Mouse (Mus musculus) megakaryocyte progenitor cell, adult 5-6 weeks (primary cell): Measurements from ENCODE around the gene Olfr857. TPM values are rescaled to one million over a fixed set of nuclear protein-coding genes. Genes with fewer than 3 reads are reported as not detected.
"Not testable (repeated sequence)": the region's sequence is repeated elsewhere in the genome, so short reads cannot be mapped to it uniquely, and the experiment has no call there.

ENCODE experiments used
- ATAC-seq: replicated peaks from 2 replicates; pipeline ENCODE4 v1.8.0; 2016; ENCODE audit warnings: mild to moderate bottlenecking, moderate TSS enrichment, inconsistent platforms; ENCODE audit not compliant: poor library complexity
- total RNA-seq, 2 experiments: library from RNA; stranded (forward) in 1 of 2; stranded (reverse) in 1 of 2; fragments of 157-497, 149-512 nt in 1 of 2; fragments of 200-1000 nt in 1 of 2; gene quantifications; 2 replicates each; pipeline versions ENCODE4 v1.2.3 to v1.2.4; 2015 to 2017

The Olfr857 gene
- total RNA-seq (2015) (not detected in 2 replicates), total RNA-seq (2017) (not detected in 2 replicates)

GRCm38 (mm10) chr9:19709133-19709532 lies at the start of gene Olfr857:
Gene Olfr857, plus strand, starts transcription at chr9:19709433.
- no peak for ATAC-seq

- no peak for ATAC-seq
These were observed 19.0 kb upstream of the Olfr857 start for GRCm38 (mm10) chr9:19690281-19690680.

- no peak for ATAC-seq
These were observed 17.8 kb upstream of the Olfr857 start for GRCm38 (mm10) chr9:19691426-19691825.

GRCm38 (mm10) chr9:19692430-19692829 lies 16.8 kb upstream of the Olfr857 start:
- ATAC-seq = no peak

- ATAC-seq = not testable (repeated sequence)
These were observed 14.9 kb upstream of the Olfr857 start for GRCm38 (mm10) chr9:19694285-19694684.

GRCm38 (mm10) chr9:19694898-19695379 lies 14.3 kb upstream of the Olfr857 start:
- not testable (repeated sequence) for ATAC-seq

GRCm38 (mm10) chr9:19704546-19704945 lies 4.7 kb upstream of the Olfr857 start:
- not testable (repeated sequence) for ATAC-seq

Other genes with a start within 250 kb of the Olfr857 start
- not detected in 2 replicates for gene Olfr850, start 231.2 kb upstream of the Olfr857 start, total RNA-seq (2015)
- gene Olfr850, start 231.2 kb upstream of the Olfr857 start, total RNA-seq (2017) = not detected in 2 replicates
- gene Olfr851, start 216.1 kb upstream of the Olfr857 start, total RNA-seq (2015) = not detected in 2 replicates
- gene Olfr851, start 216.1 kb upstream of the Olfr857 start, total RNA-seq (2017) = not detected in 2 replicates
- not detected in 2 replicates for gene Olfr853, start 168.4 kb upstream of the Olfr857 start, total RNA-seq (2015)
- gene Olfr853, start 168.4 kb upstream of the Olfr857 start, total RNA-seq (2017) = not detected in 2 replicates
- not detected in 2 replicates for gene Olfr854, start 142.1 kb upstream of the Olfr857 start, total RNA-seq (2015)
- not detected in 2 replicates for gene Olfr854, start 142.1 kb upstream of the Olfr857 start, total RNA-seq (2017)
- not detected in 2 replicates for gene Olfr855, start 126.8 kb upstream of the Olfr857 start, total RNA-seq (2015)
- gene Olfr855, start 126.8 kb upstream of the Olfr857 start, total RNA-seq (2017) = not detected in 2 replicates
- gene Zfp317, start 87.3 kb upstream of the Olfr857 start, total RNA-seq (2015) = 13.5 and 17.7 TPM in 2 replicates
- 19.2 and 20.8 TPM in 2 replicates for gene Zfp317, start 87.3 kb upstream of the Olfr857 start, total RNA-seq (2017)
- gene Olfr58, start 70.8 kb downstream of the Olfr857 start, total RNA-seq (2015) = not detected in 2 replicates
- not detected in 2 replicates for gene Olfr58, start 70.8 kb downstream of the Olfr857 start, total RNA-seq (2017)
- gene Olfr859, start 95.5 kb downstream of the Olfr857 start, total RNA-seq (2015) = not detected in 2 replicates
- not detected in 2 replicates for gene Olfr859, start 95.5 kb downstream of the Olfr857 start, total RNA-seq (2017)
- gene Olfr860, start 140.3 kb downstream of the Olfr857 start, total RNA-seq (2015) = not detected in 2 replicates
- gene Olfr860, start 140.3 kb downstream of the Olfr857 start, total RNA-seq (2017) = not detected in 2 replicates
- gene Olfr862, start 178.6 kb downstream of the Olfr857 start, total RNA-seq (2015) = not detected in 2 replicates
- gene Olfr862, start 178.6 kb downstream of the Olfr857 start, total RNA-seq (2017) = not detected in 2 replicates
- 0.02 TPM in 1 of 2 replicates, not detected in the other for gene Olfr77, start 207.4 kb downstream of the Olfr857 start, total RNA-seq (2015)
- gene Olfr77, start 207.4 kb downstream of the Olfr857 start, total RNA-seq (2017) = 0.21 and 0.37 TPM in 2 replicates